Mouse (Mus musculus): ENCODE results near the gene Chrdl1. TPM values are rescaled to one million over a fixed set of nuclear protein-coding genes. Genes with fewer than 3 reads are reported as not detected.

The Chrdl1 gene
- under 1 TPM in 1 of 2 experiments, not detected in 1; 0.46 TPM for total RNA-seq (2023)

DNA sequence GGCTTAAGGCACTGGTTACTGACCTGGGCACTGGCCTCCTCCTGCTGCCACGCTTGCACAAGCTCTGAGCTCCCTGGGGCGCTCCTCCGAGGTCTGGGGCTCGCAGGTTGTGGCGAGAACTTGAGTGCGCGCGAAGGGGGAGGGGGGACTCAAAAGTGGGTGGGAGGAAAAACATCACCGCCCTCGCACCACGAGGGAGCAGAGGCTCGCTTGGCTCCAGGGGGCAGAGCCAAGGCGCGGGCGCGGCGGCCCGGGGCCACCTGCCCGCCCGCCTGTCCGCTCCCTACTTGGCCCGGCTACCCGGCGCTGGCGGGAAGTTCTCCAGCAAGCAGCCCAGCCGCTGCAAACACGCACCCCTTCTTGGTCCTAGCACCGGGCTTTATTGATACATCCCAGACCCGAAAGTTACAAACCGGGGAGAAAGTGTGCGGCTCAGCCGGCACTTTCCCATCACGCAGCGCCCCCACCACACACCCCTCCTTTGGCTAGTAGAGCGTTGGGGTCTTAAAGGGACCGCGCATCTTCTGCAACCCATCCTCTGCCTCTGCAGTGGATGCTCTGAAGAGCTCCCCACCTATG is at the start of gene Chrdl1:
Gene Chrdl1, minus strand, starts transcription at position 472 of the 579 bp plus-strand sequence.

Other genes starting within 250 kb of the Chrdl1 start
- gene Pak3, start 124.3 kb upstream of the Chrdl1 start, total RNA-seq (2023), result not detected